Mouse (Mus musculus): ENCODE results near the gene Rheb. TPM values are rescaled to one million over a fixed set of nuclear protein-coding genes. Genes with fewer than 3 reads are reported as not detected.
"Not testable (repeated sequence)": the region's sequence is repeated elsewhere in the genome, so short reads cannot be mapped to it uniquely, and the experiment has no call there.

The Rheb gene
- polyA plus RNA-seq, 1 experiment from 2014 or later: 113 TPM

DNA sequence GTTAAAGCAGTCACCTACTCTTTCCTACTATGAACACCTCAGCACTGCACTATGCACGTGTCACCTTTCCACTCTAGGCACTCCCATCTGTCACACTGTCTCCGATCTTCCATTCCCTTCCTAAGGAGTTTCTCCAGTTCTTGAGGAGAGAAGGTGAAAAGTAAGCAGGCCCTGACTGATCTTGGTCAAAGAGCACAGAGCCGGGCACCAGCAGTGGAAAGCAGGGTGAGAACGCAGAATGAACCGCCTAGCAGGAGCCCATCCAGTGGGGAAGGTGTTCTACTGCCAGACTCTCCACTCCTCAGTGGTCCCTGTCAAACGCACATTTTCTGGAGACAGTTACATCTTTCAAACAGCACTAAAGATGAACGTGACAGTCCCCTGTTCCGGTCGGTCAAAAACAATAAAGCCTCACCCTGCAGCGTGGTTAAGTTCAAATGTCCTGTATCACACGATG is 1.4 kb downstream of the Rheb start:
- Histone ChIP-seq H3K27me3 (replicated peaks) (no peaks in the 10 kb centered on the region), H3K27ac (peak overlapping the region; percentile 100), H3K4me2 (peak overlapping the region; percentile 86), H3K36me3 (peaks cover 4% of the 10 kb centered on the region; the same call in 1 of the 2 replicates), H3K4me3 (peak overlapping the region; percentile 95), H3K9me3 (replicated peaks) (no peaks in the 10 kb centered on the region), H3K4me1 (peaks cover 53% of the 10 kb centered on the region), H3K9ac (peak overlapping the region; percentile 99)
- 10% methylated on average over 11 of the region's 11 CpGs for WGBS (ENCODE audit: insufficient replicate concordance)
- ATAC-seq: no peak

DNA sequence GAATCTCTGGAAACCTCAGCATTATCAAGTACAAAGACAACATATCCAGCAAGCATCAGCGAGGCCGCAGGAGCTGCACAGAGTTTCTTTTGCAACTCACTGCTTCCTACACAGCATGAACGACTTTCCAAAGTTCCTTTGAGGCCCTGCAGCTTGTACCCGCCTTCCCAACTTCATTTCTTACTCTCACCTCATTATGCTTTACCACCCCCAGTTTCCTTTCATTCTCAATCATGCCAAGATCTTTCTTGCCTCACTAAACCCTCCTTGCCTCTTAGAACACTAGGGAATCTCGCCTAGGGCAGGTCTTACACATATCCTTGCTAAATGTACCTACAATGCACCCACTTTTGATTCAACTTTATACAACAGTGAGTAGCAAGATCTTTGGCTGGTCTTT is 7.9 kb downstream of the Rheb start:
- WGBS (ENCODE audit: insufficient replicate concordance): 71% methylated on average over 5 of the region's 5 CpGs
- no peak overlapping the region; the same call in 1 of the 2 replicates for H3K27ac ChIP-seq
- no peak overlapping the region for H3K4me2 ChIP-seq
- peaks cover 64% of the 10 kb centered on the region for H3K4me1 ChIP-seq
- no peak overlapping the region for H3K4me3 ChIP-seq
- H3K27me3 ChIP-seq (replicated peaks): no peaks in the 10 kb centered on the region
- peaks cover 4% of the 10 kb centered on the region; the same call in 1 of the 2 replicates for H3K36me3 ChIP-seq
- no peaks in the 10 kb centered on the region for H3K9me3 ChIP-seq (replicated peaks)
- H3K9ac ChIP-seq: no peak overlapping the region
- ATAC-seq: no peak

DNA sequence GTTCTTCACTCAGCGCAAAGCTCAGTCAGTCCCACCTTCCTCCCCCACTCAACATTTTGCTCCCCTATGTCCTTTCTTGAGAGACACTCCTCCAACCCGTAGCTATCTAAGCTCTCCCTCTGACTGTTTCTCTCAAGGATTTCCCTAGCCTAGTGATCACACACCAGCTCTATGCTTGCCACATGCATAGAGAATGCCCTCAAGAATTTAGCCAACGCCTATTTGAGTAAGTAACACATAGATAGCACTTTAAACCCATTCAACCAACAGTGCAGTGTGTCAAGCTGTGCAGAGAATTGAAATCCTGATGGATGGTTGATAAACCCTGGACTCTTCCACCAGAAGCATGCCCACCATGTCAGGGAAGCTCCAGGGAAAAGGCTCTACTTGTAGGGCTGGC is 10.5 kb downstream of the Rheb start:
- no peak overlapping the region for H3K4me2 ChIP-seq
- H3K36me3 ChIP-seq: no peaks in the 10 kb centered on the region
- H3K9me3 ChIP-seq (replicated peaks): no peaks in the 10 kb centered on the region
- H3K27me3 ChIP-seq (replicated peaks): no peaks in the 10 kb centered on the region
- WGBS (ENCODE audit: insufficient replicate concordance): 79% methylated on average over 3 of the region's 3 CpGs
- H3K9ac ChIP-seq: no peak overlapping the region
- no peak for ATAC-seq
- H3K4me1 ChIP-seq: peaks cover 67% of the 10 kb centered on the region
- no peak overlapping the region for H3K27ac ChIP-seq
- no peak overlapping the region for H3K4me3 ChIP-seq

DNA sequence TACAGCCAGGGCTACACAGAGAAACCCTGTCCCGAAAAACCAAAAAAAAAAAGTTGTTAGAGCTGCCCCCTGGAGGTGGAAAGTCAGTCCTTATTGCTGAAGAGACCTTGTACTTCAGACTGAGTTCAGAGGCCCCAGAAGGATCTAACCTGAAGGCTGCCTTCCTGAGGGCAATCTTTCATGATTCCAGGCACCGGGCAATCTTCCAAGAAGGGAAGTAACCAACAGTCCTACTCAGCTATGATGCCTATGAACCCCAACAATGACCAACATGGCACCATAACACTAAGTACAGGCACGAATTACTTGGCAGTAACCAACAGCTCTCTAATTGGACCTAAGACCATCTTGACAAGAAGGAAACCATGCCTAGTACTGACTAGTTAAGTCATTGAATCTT is 14.0 kb downstream of the Rheb start:
- H3K4me1 ChIP-seq: peaks cover 72% of the 10 kb centered on the region

DNA sequence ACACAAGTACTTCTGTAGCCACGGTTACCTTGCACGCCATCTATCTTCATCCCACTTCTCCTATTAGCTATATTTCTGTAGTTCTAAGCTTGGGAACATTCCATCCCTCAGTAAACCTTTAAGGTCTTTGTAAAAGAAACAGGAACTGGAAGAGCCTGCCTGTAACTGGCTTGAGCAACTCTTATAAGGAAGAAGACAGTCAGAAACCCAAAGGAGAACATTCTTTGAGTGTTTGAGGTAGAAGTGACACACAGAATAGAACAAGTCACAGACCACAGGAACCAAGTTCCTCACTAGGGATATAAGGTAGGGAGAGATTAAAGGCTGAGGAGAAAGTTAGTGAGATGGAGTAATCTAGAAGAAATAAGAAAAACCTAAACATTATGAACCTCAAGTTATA is 15.3 kb downstream of the Rheb start:
- WGBS (ENCODE audit: insufficient replicate concordance): 56% methylated on average over 2 of the region's 2 CpGs
- H3K4me1 ChIP-seq: peaks cover 61% of the 10 kb centered on the region
- no peak for ATAC-seq
- H3K27me3 ChIP-seq (replicated peaks): no peaks in the 10 kb centered on the region
- H3K9ac ChIP-seq: no peak overlapping the region
- H3K4me2 ChIP-seq: no peak overlapping the region
- H3K4me3 ChIP-seq: no peak overlapping the region
- no peak overlapping the region for H3K27ac ChIP-seq
- H3K9me3 ChIP-seq (replicated peaks): no peaks in the 10 kb centered on the region
- peaks cover 3% of the 10 kb centered on the region; the same call in 1 of the 2 replicates for H3K36me3 ChIP-seq

More for the DNA sequence above, 14.0 kb downstream of the Rheb start:
- no peaks in the 10 kb centered on the region for H3K27me3 ChIP-seq (replicated peaks)
- no peak overlapping the region for H3K27ac ChIP-seq
- no peak overlapping the region for H3K4me3 ChIP-seq
- H3K4me2 ChIP-seq: no peak overlapping the region
- no peak overlapping the region for H3K9ac ChIP-seq
- 73% methylated on average over 3 of the region's 3 CpGs for WGBS (ENCODE audit: insufficient replicate concordance)
- no peak for ATAC-seq
- no peaks in the 10 kb centered on the region for H3K9me3 ChIP-seq (replicated peaks)
- H3K36me3 ChIP-seq: 0 out of 2 replicates have a peak, but pooled peaks cover 3% of the 10 kb centered on the region

DNA sequence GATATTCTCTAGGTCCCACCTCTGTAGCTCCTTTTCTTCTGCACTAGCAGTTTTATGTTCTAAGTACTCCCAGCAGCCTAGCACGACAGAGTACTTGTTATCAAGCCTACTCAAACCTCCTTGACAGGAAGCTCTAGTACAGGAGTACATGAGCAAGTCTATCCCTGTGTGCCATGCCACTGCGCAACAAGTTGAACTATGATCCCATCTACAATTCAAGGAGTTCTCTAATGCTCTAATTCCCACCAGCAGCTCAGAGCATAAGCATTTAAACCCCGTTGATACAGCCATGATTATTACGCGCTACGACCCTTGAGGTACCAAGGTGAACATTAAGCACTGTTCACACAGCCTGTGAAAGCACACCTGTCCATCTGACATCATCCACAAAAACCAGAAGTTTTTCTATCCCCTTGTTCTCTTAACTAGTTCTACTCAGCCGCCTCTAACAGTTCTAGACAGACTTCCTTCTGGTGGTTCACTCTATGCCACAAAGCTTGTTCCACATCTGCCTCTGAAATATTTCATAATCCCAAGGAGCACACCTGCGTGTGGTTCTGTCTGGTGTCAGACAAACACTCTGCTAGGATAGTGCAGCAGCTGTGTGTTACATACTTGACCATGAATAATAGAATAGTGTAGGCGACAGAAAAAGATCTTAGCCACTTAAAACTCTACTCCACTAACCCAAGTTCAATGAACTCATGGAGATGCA is 16.2 kb downstream of the Rheb start:
- H3K27ac ChIP-seq: no peak overlapping the region
- 62% methylated on average over 9 of the region's 9 CpGs for WGBS (ENCODE audit: insufficient replicate concordance)
- no peaks in the 10 kb centered on the region for H3K9me3 ChIP-seq (replicated peaks)
- ATAC-seq: no peak
- peaks cover 3% of the 10 kb centered on the region; the same call in 1 of the 2 replicates for H3K36me3 ChIP-seq
- H3K4me3 ChIP-seq: no peak overlapping the region
- no peaks in the 10 kb centered on the region for H3K27me3 ChIP-seq (replicated peaks)
- no peak overlapping the region for H3K9ac ChIP-seq
- H3K4me2 ChIP-seq: no peak overlapping the region
- H3K4me1 ChIP-seq: peaks cover 59% of the 10 kb centered on the region

DNA sequence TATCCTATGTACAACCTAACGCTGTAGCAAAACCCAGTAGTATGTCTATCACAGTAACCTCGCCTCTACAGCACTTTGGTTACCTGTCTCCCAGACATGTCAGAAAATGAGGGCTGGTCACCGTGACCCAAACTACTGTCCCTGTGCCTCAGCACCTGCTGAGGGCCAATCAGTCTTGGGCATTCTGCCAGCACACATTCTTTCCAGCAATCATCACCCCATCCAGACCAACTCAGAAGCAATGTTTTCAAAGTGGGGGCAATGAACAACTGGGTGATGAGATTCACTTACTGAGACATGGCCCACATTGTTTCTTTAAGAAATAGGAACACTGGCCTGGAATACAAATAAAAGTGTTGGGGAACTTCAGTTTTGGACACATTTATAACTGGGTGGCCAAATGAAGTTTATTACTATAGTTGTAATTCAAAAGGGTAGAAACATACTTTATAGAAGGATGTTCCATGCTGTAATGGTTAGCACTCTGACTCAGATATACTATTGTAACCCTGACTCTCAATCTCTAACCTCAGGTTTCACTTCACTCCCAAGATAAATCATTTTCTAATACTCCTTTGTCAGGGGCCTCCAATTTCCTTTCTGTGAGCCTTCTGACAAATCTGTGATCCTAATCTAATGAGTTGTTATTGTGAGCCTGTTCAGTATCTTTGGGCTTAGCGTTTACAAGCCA is 16.9 kb downstream of the Rheb start:
- ATAC-seq: no peak
- WGBS (ENCODE audit: insufficient replicate concordance): 68% methylated on average over 4 of the region's 4 CpGs
- H3K27ac ChIP-seq: no peak overlapping the region
- H3K27me3 ChIP-seq (replicated peaks): no peaks in the 10 kb centered on the region
- H3K9ac ChIP-seq: no peak overlapping the region
- no peaks in the 10 kb centered on the region for H3K9me3 ChIP-seq (replicated peaks)
- no peak overlapping the region for H3K4me3 ChIP-seq
- H3K4me1 ChIP-seq: peaks cover 60% of the 10 kb centered on the region
- peaks cover 3% of the 10 kb centered on the region; the same call in 1 of the 2 replicates for H3K36me3 ChIP-seq
- no peak overlapping the region for H3K4me2 ChIP-seq

DNA sequence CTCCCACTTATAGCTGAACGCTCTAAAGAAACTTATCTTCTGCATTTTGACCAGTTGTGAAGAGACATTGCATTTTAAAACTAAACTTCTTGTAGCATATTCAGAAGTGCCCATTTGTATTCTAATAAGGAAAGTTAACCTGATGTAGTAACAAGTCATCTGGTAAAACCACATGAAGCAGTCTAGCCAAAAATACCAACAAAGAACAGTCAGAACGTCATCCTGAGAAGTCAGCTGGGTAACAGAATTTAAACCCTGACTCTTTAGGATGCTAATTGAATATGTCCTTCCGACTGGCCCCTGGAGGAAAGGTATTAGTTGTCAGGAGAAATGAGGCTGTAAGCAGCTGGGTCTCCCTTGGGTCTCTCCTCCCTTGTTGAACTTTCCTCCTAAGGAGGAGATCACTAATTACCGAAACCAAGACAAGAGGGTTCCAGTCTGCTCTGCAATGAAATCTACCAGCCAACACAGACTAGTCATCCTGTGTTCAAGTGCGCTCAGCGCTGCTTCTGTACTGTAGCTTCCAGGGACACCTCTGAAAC is 18.5 kb downstream of the Rheb start:
- peaks cover 6% of the 10 kb centered on the region; the same call in 1 of the 2 replicates for H3K36me3 ChIP-seq
- H3K27me3 ChIP-seq (replicated peaks): no peaks in the 10 kb centered on the region
- H3K9me3 ChIP-seq (replicated peaks): no peaks in the 10 kb centered on the region
- H3K27ac ChIP-seq: no peak overlapping the region
- 78% methylated on average over 6 of the region's 6 CpGs for WGBS (ENCODE audit: insufficient replicate concordance)
- no peak overlapping the region for H3K4me3 ChIP-seq
- no peak overlapping the region for H3K9ac ChIP-seq
- no peak for ATAC-seq
- H3K4me2 ChIP-seq: no peak overlapping the region
- H3K4me1 ChIP-seq: peaks cover 56% of the 10 kb centered on the region

DNA sequence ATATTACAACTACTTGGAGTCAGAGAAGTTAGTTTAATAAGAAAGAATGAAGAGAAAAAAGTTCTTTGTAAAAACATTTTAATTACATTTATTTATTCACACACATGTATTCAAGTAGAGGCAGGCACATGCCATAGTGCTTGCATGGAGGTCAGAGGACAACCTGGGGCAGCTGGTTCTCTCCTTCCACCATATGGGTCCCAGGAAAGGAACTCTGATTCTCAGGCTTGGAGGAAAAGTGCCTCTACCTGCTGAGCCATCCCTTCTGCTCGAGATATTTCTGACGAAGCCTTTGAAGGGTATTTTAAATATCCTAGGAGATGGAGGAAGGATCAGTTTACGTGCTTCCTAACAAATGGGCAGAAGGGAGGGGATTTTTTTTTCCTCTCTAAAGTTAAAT is 19.6 kb downstream of the Rheb start:
- H3K27ac ChIP-seq: no peak overlapping the region
- WGBS (ENCODE audit: insufficient replicate concordance): 87% methylated on average over 3 of the region's 3 CpGs
- H3K9me3 ChIP-seq (replicated peaks): no peaks in the 10 kb centered on the region
- no peak overlapping the region for H3K9ac ChIP-seq
- no peaks in the 10 kb centered on the region for H3K27me3 ChIP-seq (replicated peaks)
- peaks cover 12% of the 10 kb centered on the region for H3K36me3 ChIP-seq
- H3K4me1 ChIP-seq: peaks cover 45% of the 10 kb centered on the region
- H3K4me3 ChIP-seq: no peak overlapping the region
- ATAC-seq: no peak
- no peak overlapping the region for H3K4me2 ChIP-seq

DNA sequence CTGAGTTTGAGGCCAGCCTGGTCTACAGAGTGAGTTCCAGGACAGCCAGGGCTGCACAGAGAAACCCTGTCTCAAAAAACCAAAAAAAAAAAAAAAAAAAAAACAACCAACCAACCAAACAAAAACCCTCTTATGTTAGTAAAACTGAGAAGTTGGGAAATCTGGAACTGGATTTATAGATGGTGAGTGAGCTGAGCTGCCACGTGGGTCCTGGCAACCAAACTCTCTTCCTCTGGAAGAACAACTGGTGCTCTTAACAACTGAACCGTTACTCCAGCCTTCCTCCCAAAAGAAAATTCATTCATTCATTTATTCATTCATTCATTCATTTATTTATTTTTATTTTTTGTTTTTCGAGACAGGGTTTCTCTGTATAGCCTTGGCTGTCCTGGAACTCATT is 20.2 kb downstream of the Rheb start:
- Histone ChIP-seq H3K4me1 (peaks cover 40% of the 10 kb centered on the region), H3K36me3 (peaks cover 17% of the 10 kb centered on the region)
- H3K4me2 ChIP-seq; H3K27ac ChIP-seq; H3K27me3 ChIP-seq (replicated peaks); H3K4me3 ChIP-seq; ATAC-seq; H3K9me3 ChIP-seq (replicated peaks); H3K9ac ChIP-seq: not testable (repeated sequence)
- 88% methylated on average over 3 of the region's 3 CpGs for WGBS (ENCODE audit: insufficient replicate concordance)

DNA sequence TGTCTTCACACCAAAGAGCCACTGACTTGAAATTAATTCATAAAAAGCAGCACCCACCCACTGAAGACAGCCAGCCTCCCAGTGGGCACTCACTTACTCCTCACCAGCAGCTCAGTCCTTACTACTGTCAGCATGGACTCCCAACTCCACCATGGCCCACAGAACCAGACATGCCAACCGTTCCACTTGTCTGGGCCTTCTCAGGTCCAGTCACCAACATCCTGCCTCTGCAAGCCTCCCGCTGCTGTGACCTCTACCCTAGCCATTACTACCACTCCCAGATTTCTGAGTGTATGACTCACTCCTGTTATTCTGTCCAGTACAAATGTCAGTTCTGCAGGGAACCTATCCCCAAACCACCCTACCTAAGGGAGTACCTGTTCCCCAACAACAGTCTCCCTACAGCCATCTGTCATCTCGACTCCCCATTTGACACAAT is 21.0 kb downstream of the Rheb start:
- H3K4me1 ChIP-seq: peaks cover 32% of the 10 kb centered on the region
- H3K27ac ChIP-seq: 0 out of 2 replicates have a peak overlapping the region, but pooled peaks have one; percentile 40
- ATAC-seq: 0 out of 2 replicates have a peak, but pooled peaks have one; percentile 30
- no peaks in the 10 kb centered on the region for H3K27me3 ChIP-seq (replicated peaks)
- H3K4me2 ChIP-seq: no peak overlapping the region
- H3K9me3 ChIP-seq (replicated peaks): no peaks in the 10 kb centered on the region
- H3K4me3 ChIP-seq: no peak overlapping the region
- H3K36me3 ChIP-seq: peaks cover 26% of the 10 kb centered on the region
- WGBS (ENCODE audit: insufficient replicate concordance): 69% methylated on average over 3 of the region's 3 CpGs
- no peak overlapping the region for H3K9ac ChIP-seq

DNA sequence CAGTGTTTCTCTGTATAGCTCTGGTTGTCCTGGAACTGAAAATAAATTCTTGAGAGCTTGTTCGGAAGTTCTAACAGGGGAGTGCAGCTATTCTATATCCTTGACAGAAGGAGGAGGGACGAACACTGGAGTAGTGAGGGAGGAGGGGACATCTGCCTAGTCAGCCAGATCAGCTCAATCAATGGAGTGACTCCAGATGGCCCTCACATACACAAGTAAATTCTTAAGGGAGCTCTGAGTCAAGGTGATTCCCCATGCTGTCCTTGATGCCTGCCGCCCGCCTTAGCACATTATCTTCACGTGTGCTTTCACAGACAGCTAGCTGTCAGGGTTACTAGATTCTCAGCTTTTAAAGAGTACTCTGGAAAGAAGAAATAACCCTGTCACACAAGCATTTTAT is 21.8 kb downstream of the Rheb start:
- no peak for ATAC-seq
- Histone ChIP-seq H3K9me3 (replicated peaks) (no peaks in the 10 kb centered on the region), H3K27ac (no peak overlapping the region), H3K4me2 (no peak overlapping the region), H3K9ac (no peak overlapping the region), H3K4me3 (no peak overlapping the region), H3K4me1 (peaks cover 24% of the 10 kb centered on the region), H3K36me3 (peaks cover 33% of the 10 kb centered on the region), H3K27me3 (replicated peaks) (no peaks in the 10 kb centered on the region)
- 73% methylated on average over 5 of the region's 5 CpGs for WGBS (ENCODE audit: insufficient replicate concordance)

Measured in liver, embryonic 12.5 days (tissue).